In the genomic region with DNA sequence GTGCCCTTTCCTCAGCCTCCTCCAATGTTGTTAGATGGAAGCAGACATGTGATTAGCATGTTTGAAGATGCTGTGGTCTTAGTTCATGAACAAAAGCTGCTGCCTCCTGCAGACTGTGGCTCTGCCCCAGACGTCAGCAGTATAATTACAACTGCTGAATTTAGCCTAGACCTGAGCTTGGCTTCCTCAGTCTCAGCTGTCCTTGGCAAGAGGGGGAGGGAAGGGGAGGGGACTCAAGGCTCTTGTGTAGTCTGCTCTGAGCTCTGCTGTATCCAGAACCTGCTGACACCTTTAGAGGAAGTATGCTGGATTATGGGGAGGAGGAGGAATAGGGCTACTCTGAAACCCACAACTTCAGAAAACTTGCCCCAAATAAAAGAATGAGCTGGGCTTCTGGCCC, we compare ENCODE assay signal across 16 mouse cellular contexts.
DNase-seq lines count a peak whose midpoint lies in the region; ATAC-seq and TF ChIP-seq lines count a peak whose summit lies in the region.
"Had no signal": no experiment of that assay in that cellular context is flagged by ENCODE, and none has a peak within 500 bp of the region (broad histone marks: within the 10 kb centered on the region; RNA-seq: fewer than 3 reads in every experiment).

No protein-coding gene starts in this region.

- H3K4me3 ChIP-seq in forebrain, embryonic 13.5 days = no peak overlapping the region
- no peak overlapping the region for H3K4me3 ChIP-seq in forebrain, embryonic 11.5 days (ENCODE audit: low read depth, low read length)
- H3K4me3 ChIP-seq in intestine, postnatal 0 days (ENCODE audit: low read depth, low read length) = no peak overlapping the region
- H3K4me3 ChIP-seq in intestine, embryonic 16.5 days (ENCODE audit: low read length) = no peak overlapping the region
- H3K4me3 ChIP-seq: heart, embryonic 15.5 days; stomach, embryonic 15.5 days had no signal

- 7% methylated on average over 1 of the region's 1 CpGs for WGBS in forebrain, embryonic 13.5 days
- WGBS in forebrain, embryonic 11.5 days = 19% methylated on average over 1 of the region's 1 CpGs
- WGBS in intestine, postnatal 0 days = 52% methylated on average over 1 of the region's 1 CpGs
- WGBS in intestine, embryonic 16.5 days = 29% methylated on average over 1 of the region's 1 CpGs

- no peaks in the 10 kb centered on the region for H3K9me3 ChIP-seq in forebrain, embryonic 13.5 days (replicated peaks)
- H3K9me3 ChIP-seq in forebrain, embryonic 11.5 days (ENCODE audit: control insufficient read depth, low read length) = no peaks in the 10 kb centered on the region
- H3K9me3 ChIP-seq in intestine, postnatal 0 days (ENCODE audit: control insufficient read depth) = no peaks in the 10 kb centered on the region
- no peaks in the 10 kb centered on the region for H3K9me3 ChIP-seq in intestine, embryonic 16.5 days (ENCODE audit: control insufficient read depth, low read length)
- H3K9me3 ChIP-seq: heart, embryonic 15.5 days; stomach, embryonic 15.5 days had no signal

- no peaks in the 10 kb centered on the region for H3K27me3 ChIP-seq in forebrain, embryonic 13.5 days
- H3K27me3 ChIP-seq in forebrain, embryonic 11.5 days (ENCODE audit: control insufficient read depth, insufficient read depth, low read length) = no peaks in the 10 kb centered on the region
- no peaks in the 10 kb centered on the region for H3K27me3 ChIP-seq in intestine, postnatal 0 days (replicated peaks; ENCODE audit: control insufficient read depth, insufficient read depth, low read length)
- no peaks in the 10 kb centered on the region for H3K27me3 ChIP-seq in intestine, embryonic 16.5 days (replicated peaks; ENCODE audit: control insufficient read depth, insufficient read depth, low read length)
- H3K27me3 ChIP-seq: heart, embryonic 15.5 days; stomach, embryonic 15.5 days had no signal

- no peak for TF ChIP-seq CTCF in intestine, postnatal 0 days (IDR thresholded peaks at IDR 0.05; ENCODE audit: low read depth)

- intact Hi-C loops in left cerebral cortex, postnatal 14 days (cut with DNase I) = no loop called here

- DNase-seq in forebrain, embryonic 11.5 days (ENCODE audit: low spot score) = no peak
- peak; percentile 30 for DNase-seq in thymus, postnatal 0 days (ENCODE audit: low spot score)
- no peak for DNase-seq in thymus, postnatal 4 days
- peak; percentile 72 for DNase-seq in skeletal muscle tissue, adult 2 months (ENCODE audit: low read depth, low spot score)
- no peak for DNase-seq in left cerebral cortex, postnatal 14 days (ENCODE audit: low spot score in 2 of 2)
- DNase-seq: cerebellum, adult 2 months; kidney, postnatal 36 days; right cerebral cortex, postnatal 4 days had no signal

- H3K4me2 ChIP-seq in forebrain, embryonic 13.5 days = no peak overlapping the region
- no peak overlapping the region for H3K4me2 ChIP-seq in forebrain, embryonic 11.5 days (ENCODE audit: low read depth, low read length, severe bottlenecking)
- H3K4me2 ChIP-seq in intestine, postnatal 0 days (replicated peaks; ENCODE audit: low read depth) = no peak overlapping the region
- H3K4me2 ChIP-seq in intestine, embryonic 16.5 days (ENCODE audit: low read depth, low read length) = no peak overlapping the region
- H3K4me2 ChIP-seq: heart, embryonic 15.5 days; stomach, embryonic 15.5 days had no signal

- H3K27ac ChIP-seq in forebrain, embryonic 13.5 days = 0 out of 2 replicates have a peak overlapping the region, but pooled peaks have one; percentile 44
- H3K27ac ChIP-seq in forebrain, embryonic 11.5 days (ENCODE audit: low read depth, low read length) = no peak overlapping the region
- no peak overlapping the region for H3K27ac ChIP-seq in intestine, postnatal 0 days (ENCODE audit: low read depth, low read length)
- no peak overlapping the region for H3K27ac ChIP-seq in intestine, embryonic 16.5 days (ENCODE audit: low read length)
- H3K27ac ChIP-seq: heart, embryonic 15.5 days; liver, embryonic 14.5 days; stomach, embryonic 15.5 days had no signal

- ATAC-seq in forebrain, embryonic 13.5 days = no peak
- no peak for ATAC-seq in forebrain, embryonic 11.5 days (replicated peaks; ENCODE audit: low FRiP score)
- 0 out of 2 replicates have a peak, but pooled peaks have one; percentile 8 for ATAC-seq in intestine, postnatal 0 days
- no peak for ATAC-seq in intestine, embryonic 16.5 days
- ATAC-seq: activated CD4-positive, CD25-positive, alpha-beta regulatory T cell, adult 4 months; inflammation-experienced regulatory T-cells, adult 6 months had no signal

- no peaks in the 10 kb centered on the region for H3K36me3 ChIP-seq in forebrain, embryonic 13.5 days (ENCODE audit: poor library complexity, severe bottlenecking)
- H3K36me3 ChIP-seq in forebrain, embryonic 11.5 days (ENCODE audit: control insufficient read depth, insufficient read depth, low read length) = no peaks in the 10 kb centered on the region
- no peaks in the 10 kb centered on the region for H3K36me3 ChIP-seq in intestine, postnatal 0 days (ENCODE audit: control insufficient read depth, insufficient read depth)
- H3K36me3 ChIP-seq in intestine, embryonic 16.5 days (ENCODE audit: control insufficient read depth, insufficient read depth, low read length) = no peaks in the 10 kb centered on the region
- H3K36me3 ChIP-seq: heart, embryonic 15.5 days; stomach, embryonic 15.5 days had no signal

- H3K4me1 ChIP-seq in forebrain, embryonic 13.5 days = peaks cover 28% of the 10 kb centered on the region
- no peaks in the 10 kb centered on the region for H3K4me1 ChIP-seq in forebrain, embryonic 11.5 days (replicated peaks; ENCODE audit: control insufficient read depth, insufficient read depth, low read length)
- no peaks in the 10 kb centered on the region for H3K4me1 ChIP-seq in intestine, postnatal 0 days (replicated peaks; ENCODE audit: control insufficient read depth, insufficient read depth, low read length)
- 0 out of 2 replicates have a peak, but pooled peaks cover 3% of the 10 kb centered on the region for H3K4me1 ChIP-seq in intestine, embryonic 16.5 days (ENCODE audit: control insufficient read depth, insufficient read depth, low read length)
- H3K4me1 ChIP-seq: stomach, embryonic 15.5 days had no signal

- no peak overlapping the region for H3K9ac ChIP-seq in forebrain, embryonic 13.5 days
- H3K9ac ChIP-seq in forebrain, embryonic 11.5 days (ENCODE audit: low read length) = no peak overlapping the region
- no peak overlapping the region for H3K9ac ChIP-seq in intestine, postnatal 0 days (ENCODE audit: low read depth, low read length)
- H3K9ac ChIP-seq in intestine, embryonic 16.5 days (ENCODE audit: low read depth, low read length) = no peak overlapping the region
- H3K9ac ChIP-seq: heart, embryonic 15.5 days; liver, embryonic 14.5 days; stomach, embryonic 15.5 days had no signal

Comparison
In these comparisons a context has a peak if more than half of its experiments do, and no peak if none do; other contexts are left out.
1. DNase-seq: peak in thymus, postnatal 0 days (single experiment) and skeletal muscle tissue, adult 2 months (single experiment); none in forebrain, embryonic 11.5 days (single experiment), thymus, postnatal 4 days (single experiment) and left cerebral cortex, postnatal 14 days (0 of 2).